Mouse (Mus musculus) c-Kit-positive CD71-negative TER-119-negative erythroid progenitor cells, embryonic 14.5 days (primary cell): Measurements from ENCODE around the gene Slc15a1.

ENCODE experiments used
- DNase-seq: peaks from one replicate; pipeline ENCODE4 v3.0.0-alpha.2; 2013; ENCODE audit warnings: low read depth

Slc15a1 gene

GRCm38 (mm10) chr14:121504781-121505484 is at the start of gene Slc15a1:
Gene Slc15a1 (minus strand): TSS chr14:121505252.
- DNase-seq, result no peak

DNA sequence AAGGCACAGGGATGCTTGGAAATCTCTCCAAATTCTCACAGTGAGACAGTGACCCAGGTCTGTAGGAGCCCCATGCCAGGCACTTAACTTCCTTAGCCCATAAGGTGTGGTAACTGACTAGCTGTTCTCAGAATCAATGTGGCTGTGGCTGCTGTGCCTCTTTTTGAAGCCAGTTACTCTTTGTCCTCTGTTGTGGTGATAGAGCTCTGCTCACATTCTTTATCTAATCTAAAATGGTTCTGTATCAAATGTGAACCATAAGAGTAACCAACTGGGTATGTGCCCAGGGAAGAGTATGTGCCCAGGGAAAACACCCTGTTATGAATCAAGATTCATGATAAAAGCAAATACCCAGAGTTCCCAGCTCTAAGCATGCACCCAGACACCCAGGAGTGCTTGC is 48.7 kb upstream of the Slc15a1 start:
- no peak for DNase-seq

GRCm38 (mm10) chr14:121552586-121552985 is 47.5 kb upstream of the Slc15a1 start:
- DNase-seq, result no peak

DNA sequence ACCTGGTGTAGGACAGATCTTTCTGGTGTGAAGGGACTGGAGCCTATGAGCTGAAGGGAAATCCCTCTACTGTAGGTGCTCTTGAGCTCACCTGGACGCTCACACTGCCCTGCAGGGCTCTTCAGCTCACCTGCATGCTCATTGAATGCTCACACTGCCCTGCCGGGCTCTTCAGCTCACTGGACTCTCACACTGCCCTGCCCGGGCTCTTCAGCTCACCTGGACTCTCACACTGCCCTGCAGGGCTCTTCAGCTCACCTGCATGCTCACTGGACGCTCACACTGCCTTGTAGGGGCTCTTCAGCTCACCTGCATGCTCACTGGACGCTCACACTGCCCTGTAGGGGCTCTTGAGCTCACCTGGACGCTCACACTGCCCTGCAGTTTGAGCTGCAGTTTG is 44.8 kb upstream of the Slc15a1 start:
- DNase-seq, result no peak

DNA sequence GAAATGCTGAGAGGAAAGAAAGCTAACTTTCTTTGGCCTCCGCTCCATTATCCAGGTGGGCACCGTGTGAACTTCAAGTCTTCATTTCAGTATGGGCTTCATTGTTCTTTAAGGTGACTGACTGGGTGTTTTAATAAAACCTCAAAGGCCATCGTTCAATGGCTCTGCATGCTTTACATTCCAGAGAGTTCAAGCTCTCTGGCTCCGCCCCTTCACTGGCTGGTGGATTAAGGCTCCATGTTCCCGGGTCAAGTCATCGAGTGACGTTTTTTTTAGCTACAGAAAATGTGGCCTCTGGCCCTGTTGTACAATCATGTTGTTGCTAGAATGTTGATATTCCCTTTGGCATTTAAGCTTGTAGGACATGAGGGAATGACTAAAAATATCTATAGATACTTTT is 42.7 kb upstream of the Slc15a1 start:
- DNase-seq, result no peak

DNA sequence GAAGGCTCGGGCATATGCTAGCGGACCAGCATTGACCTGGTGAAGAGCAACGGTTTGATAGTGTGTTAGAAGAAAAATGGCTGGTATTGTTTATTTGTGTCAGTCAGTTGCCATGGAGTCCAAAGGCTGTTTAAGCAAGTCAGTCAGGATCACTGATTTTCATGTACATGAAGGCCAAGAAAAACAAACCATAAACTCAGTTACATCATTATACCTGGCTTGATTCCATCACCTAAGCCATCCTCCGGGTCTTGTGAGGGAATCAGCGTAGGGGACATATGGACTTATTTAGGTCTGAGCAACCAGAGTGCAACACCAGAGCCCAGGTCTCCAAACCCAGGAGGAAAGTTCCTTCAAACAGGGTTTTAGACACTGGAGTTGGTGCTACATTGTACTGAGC is 41.6 kb upstream of the Slc15a1 start:
- DNase-seq, result no peak

DNA sequence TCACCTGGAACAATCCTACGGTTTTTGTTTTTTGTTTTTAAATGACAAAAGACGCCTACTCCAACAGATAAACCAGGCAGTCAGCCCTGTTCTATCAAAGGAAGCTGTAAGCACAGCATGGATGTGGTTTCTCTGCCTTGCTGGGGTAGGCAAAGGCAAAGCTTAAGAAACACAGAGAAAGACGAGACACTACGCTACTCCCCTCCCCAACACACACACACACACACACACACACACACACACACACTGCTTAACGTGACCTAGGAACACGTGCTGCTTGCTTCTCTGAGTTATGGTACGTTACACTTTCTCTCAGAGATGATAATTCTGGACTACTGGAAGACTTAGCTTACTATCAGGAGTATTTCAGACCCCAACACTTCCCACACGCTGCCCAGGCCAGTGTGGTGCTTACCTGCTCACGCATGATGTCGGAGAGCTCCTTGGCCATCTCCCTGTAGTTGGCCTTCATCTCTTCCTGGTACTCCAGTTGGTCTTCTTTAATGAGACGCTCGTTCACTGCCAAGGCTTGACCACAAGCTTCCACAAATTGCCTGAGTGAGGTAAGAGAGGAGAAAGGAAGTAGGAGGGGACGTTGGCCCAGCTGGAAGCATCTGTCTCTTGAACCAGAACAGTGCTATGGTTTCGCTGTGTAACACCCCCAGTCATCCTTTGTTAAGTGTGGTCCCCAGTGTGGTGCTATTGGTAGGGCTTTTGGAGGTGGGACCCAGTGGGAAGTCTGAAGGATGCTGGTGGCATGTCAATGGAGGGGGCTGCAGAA is 40.7 kb upstream of the Slc15a1 start:
- no peak for DNase-seq

GRCm38 (mm10) chr14:121541262-121541661 is 36.2 kb upstream of the Slc15a1 start:
- no peak for DNase-seq

- DNase-seq, result no peak
These were observed 29.4 kb upstream of the Slc15a1 start for GRCm38 (mm10) chr14:121534501-121534900.

- no peak for DNase-seq
These were observed 25.8 kb upstream of the Slc15a1 start for GRCm38 (mm10) chr14:121530853-121531252.

DNA sequence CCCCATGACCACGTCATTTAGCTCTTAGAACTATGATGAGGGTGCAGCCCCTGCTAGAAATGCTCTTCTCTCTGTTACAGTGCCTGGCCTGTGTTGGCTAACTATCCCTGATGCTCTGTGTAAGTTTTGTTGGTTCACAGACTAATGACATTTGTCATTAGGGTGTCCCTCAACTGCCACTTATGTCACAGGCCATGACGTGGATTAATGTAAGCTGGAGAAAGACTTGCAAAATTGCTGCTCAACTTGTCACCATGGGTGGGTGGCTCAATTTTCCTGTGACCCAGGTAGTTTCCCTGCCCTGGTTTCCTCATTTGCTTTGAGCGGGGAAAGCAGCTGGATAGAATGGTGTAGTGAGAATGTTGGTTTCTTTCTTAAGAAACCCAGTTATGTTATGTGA is 22.8 kb upstream of the Slc15a1 start:
- DNase-seq, result no peak

DNA sequence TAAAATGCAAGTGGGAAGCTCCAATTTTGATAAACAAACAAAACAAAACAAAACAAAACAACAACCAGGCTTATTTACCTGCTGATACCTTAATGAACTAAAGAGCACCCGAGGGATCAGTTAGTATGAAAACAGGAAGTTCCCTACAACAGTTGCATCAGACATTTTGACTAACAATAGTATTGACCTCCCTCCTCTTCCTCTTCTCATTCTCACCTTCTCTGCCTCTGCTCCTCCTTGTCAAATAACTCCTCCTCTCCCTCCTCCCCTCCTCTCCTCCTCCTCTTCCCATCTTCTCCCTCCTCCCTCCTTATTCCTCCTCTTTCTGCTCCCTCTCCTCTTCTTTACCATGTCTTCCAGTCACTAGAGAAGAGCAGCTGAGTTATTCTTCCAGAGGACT is 22.1 kb upstream of the Slc15a1 start:
- no peak for DNase-seq

DNA sequence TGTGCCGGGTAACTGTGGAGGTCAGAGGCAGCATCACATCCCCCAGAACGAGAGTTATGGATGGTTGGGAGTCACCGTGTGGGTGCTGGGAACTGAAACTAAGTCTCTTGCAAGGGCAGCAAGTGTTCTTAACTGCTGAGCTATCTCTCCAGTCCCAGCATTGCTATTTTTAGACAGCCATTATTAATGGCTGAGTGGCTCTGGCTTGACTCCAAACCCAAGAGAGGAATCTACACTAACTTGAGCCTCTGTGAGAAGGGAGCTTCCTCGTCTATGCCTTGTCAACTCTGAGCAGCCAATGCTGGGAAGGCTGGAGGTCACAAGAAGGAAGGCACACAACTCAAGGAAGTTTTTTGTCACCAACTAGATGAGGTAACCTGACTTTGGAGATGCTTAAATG is 16.7 kb upstream of the Slc15a1 start:
- no peak for DNase-seq

DNA sequence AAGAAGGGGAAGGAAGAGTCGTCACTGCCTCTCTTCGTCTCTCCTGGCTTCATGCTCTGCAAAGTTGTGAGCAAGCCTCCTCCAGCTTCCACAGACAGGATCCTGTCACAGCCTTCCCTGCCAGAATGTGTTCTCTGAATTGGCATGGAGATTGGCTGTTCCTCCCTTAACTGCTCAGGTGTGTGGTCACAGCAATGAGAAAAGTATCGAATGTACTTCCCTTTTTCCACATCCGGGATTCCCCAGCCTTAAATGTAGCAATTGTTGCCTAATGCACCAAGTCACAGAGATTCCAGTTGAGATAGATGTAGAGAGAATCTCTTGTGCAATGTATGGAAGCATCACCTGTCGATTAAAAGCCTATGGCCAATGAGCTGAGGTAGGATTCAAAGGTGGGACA is 11.8 kb upstream of the Slc15a1 start:
- no peak for DNase-seq

GRCm38 (mm10) chr14:121508929-121509328 is 3.9 kb upstream of the Slc15a1 start:
- DNase-seq, result no peak

- no peak for DNase-seq
These were observed 1.3 kb upstream of the Slc15a1 start for GRCm38 (mm10) chr14:121506336-121506735.

- DNase-seq, result no peak
These were observed 421 bp upstream of the Slc15a1 start for GRCm38 (mm10) chr14:121505485-121505860.

DNA sequence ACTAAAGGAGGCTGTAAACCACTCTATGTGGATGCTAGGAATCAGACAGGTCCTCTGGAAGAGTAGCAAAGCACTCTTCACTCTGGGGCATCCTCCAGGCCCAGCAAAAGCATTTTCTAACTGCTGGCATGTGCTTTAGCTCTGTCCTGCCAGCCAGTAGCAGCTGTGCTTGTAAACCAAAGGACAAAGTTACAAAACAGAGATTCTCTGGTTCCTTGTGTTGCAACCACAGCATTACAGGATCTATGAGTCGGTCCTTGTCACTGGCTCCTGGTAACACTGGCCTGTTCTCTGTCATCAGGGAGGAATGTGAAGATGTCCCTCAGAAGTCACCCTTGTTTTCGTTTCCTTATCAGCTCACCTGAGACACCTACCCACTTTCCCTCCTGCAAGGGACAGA is 4.5 kb downstream of the Slc15a1 start:
- DNase-seq, result no peak

DNA sequence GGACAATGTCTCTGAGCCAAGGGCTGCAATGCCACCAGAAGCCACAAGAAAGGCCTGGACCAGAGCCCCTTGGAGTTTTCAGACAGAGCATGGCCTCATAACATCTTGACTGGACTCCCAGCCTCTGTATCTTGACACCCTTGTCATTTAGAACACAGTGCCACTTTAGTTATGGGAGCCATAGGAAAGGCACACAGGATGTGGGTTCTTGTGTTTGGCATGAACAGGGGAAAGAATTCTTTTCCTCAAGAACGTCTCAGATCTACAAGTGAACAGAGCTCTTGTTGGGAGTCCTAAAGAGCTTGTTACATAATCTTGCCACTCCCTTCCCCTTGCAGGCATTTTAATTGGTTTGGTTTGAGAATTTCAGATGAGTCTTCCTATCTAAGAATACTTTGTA is 5.3 kb downstream of the Slc15a1 start:
- DNase-seq, result no peak

DNA sequence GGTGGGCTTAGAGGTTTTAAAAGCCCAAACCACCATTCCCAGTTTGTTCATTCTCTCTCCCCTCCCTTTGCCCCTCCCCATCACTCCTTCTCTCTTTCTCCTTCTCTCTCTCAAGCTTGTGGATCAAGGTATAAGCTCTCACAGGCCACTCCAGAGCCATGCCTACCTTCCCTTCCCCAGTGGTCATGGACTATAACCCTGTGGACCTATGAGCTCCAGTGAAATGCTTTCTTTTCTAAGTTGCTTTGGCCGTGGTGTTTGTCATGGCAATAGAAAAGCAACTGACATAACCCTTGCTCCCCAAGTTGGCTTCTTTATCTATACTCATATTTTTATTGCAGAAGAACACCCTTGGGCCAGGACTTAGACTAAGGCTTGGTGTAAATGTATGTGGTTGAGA is 7.3 kb downstream of the Slc15a1 start:
- DNase-seq, result no peak

DNA sequence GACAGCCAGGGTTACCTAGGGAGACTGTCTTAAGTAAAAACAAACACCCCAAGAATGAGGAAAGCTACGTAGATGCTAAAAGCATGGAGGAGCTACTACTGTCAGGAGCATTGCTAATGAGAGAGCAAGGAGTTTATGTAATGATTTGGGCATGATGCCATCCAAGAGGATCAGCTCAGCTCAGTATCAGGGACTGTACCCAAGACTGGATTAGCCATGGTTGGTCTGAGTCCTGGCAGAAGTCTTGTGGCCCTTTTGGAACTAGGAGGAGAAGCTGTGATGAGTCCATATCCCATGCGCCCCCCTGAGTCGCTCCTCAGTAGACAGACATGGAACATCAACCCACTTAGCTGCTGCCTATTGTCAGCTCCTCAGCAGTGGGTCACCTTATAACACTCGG is 9.3 kb downstream of the Slc15a1 start:
- no peak for DNase-seq

DNA sequence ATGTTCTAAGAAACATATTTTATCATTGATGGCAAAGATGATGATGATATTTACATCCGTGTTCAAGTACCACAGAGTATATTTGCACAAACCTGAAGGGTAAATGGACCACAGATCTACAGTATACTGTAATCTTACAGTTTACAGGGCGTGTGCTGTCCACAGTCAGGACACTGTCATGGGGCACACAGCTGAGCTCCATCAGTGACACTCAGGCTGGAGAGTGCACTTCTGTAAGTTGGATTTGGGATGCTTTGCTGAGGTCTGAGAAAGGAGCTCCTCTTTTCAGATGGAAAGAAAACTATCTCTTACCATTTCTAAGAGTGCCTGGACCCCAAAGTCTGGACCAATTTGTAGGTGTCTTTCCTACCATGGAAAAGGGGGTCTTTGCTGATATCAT is 9.9 kb downstream of the Slc15a1 start:
- no peak for DNase-seq

DNA sequence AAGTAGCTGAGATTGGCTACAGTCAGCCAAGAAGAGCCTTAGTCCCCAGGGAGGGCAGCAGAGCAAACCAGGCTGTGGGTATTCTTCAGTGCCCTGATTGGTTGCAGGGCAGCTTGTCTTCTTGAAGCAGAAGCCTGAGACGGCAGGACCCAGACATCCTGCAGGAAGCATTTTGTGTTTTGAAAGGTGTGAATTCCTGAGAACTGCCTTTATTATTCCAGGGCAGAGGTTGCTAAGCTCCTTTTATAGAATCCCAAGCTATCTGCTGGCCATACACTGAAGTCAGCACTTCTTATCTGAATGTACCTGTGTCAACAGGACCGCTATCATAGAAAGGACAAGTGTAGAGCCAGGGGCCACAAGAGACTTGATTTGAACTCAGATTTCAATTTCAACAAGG is 10.8 kb downstream of the Slc15a1 start:
- no peak for DNase-seq

- no peak for DNase-seq
These were observed 11.3 kb downstream of the Slc15a1 start for GRCm38 (mm10) chr14:121493712-121494111.
